Mouse (Mus musculus) heart, embryonic 16.5 days (tissue): ENCODE measurements around the gene Mill2. TPM values are rescaled to one million over a fixed set of nuclear protein-coding genes. Genes with fewer than 3 reads are reported as not detected.

Experiments
- ATAC-seq: fragments of 200-750 bp; cut with Nextera tagmentation; replicated peaks from 2 replicates; pipeline ENCODE4 v1.8.0; 2017; ENCODE audit warnings: moderate number of reproducible peaks; ENCODE audit not compliant: insufficient read depth, low FRiP score; ENCODE audit errors: extremely low read depth
- H3K27ac ChIP-seq: fragments of 300-500 bp; sonication (generic); 2 replicates; pipeline ENCODE4 v1.5.1; 2014; ENCODE audit warnings: mild to moderate bottlenecking, low read length, control low read depth, moderate library complexity
- H3K27me3 ChIP-seq: fragments of 300-500 bp; sonication (generic); 2 replicates; pipeline ENCODE4 v1.6.1; 2014; ENCODE audit warnings: low read length, mixed read lengths; ENCODE audit not compliant: control insufficient read depth, insufficient read depth
- H3K36me3 ChIP-seq: fragments of 300-500 bp; sonication (generic); 2 replicates; pipeline ENCODE4 v1.6.1; 2014; ENCODE audit not compliant: control insufficient read depth, insufficient read depth
- H3K4me1 ChIP-seq: fragments of 300-500 bp; sonication (generic); 2 replicates; pipeline ENCODE4 v1.6.1; 2014; ENCODE audit warnings: low read length, mixed read lengths; ENCODE audit not compliant: control insufficient read depth, insufficient read depth
- H3K4me2 ChIP-seq: fragments of 300-500 bp; sonication (generic); 2 replicates; pipeline ENCODE4 v1.6.1; 2014; ENCODE audit warnings: low read depth, mild to moderate bottlenecking, control low read depth, low read length
- H3K4me3 ChIP-seq: fragments of 300-500 bp; sonication (generic); 2 replicates; pipeline ENCODE4 v1.5.1; 2014; ENCODE audit warnings: mild to moderate bottlenecking, control low read depth, low read length
- H3K9ac ChIP-seq: fragments of 300-500 bp; sonication (generic); 2 replicates; pipeline ENCODE4 v1.6.1; 2014; ENCODE audit warnings: low read length, control low read depth
- H3K9me3 ChIP-seq: fragments of 300-500 bp; sonication (generic); replicated peaks from 2 replicates; pipeline ENCODE4 v1.6.1; 2016; ENCODE audit warnings: low read length; ENCODE audit not compliant: control insufficient read depth
- WGBS: fragments of 180-500 bp; shearing (Covaris S2); extraction: QIAGEN DNeasy Blood & Tissue Kit; methylation state at CpG from one replicate; pipeline ENCODE4 v1.1.7; 2014; 5-methylcytosine and 5-hydroxymethylcytosine counted together
- polyA plus RNA-seq: library from polyadenylated mRNA; unstranded; fragments of >200 nt; fragmentation: Nextera tagmentation; extraction: Ambion mirVana; gene quantifications from 2 replicates; pipeline ENCODE4 v1.2.1, GENCODE M21; 2015

Gene Mill2
- polyA plus RNA-seq, 1 experiment from 2014 or later: 0.50 TPM

GRCm38 (mm10) chr7:18909797-18910196 lies 70.0 kb downstream of the Mill2 start:
- Histone ChIP-seq H3K4me2 (peak overlapping the region; percentile 86), H3K27ac (no peak overlapping the region), H3K36me3 (peaks cover 3% of the 10 kb centered on the region; the same call in 1 of the 2 replicates), H3K9me3 (no peaks in the 10 kb centered on the region), H3K4me3 (peak overlapping the region; percentile 68), H3K27me3 (no peaks in the 10 kb centered on the region), H3K4me1 (peaks cover 16% of the 10 kb centered on the region), H3K9ac (peak overlapping the region; percentile 77)
- WGBS: 5% methylated on average over 17 of the region's 17 CpGs
- ATAC-seq: peak; percentile 7

- ATAC-seq: peak; percentile 99
- no peak within 1 kb of the TSS for H3K27ac ChIP-seq
- H3K9me3 ChIP-seq: no peaks in the 10 kb centered on the region
- peak within 1 kb of the TSS; percentile 77 for H3K9ac ChIP-seq
- under 1% methylated on average over 33 of the region's 33 CpGs for WGBS
- peaks cover 3% of the 10 kb centered on the region; the same call in 1 of the 2 replicates for H3K36me3 ChIP-seq
- peak within 1 kb of the TSS; percentile 86 for H3K4me2 ChIP-seq
- H3K4me1 ChIP-seq: peaks cover 16% of the 10 kb centered on the region
- peak within 1 kb of the TSS; percentile 68 for H3K4me3 ChIP-seq
- no peaks in the 10 kb centered on the region for H3K27me3 ChIP-seq
These were observed 70.6 kb downstream of the Mill2 start, which contains the start of gene Ccdc61 for GRCm38 (mm10) chr7:18910241-18910831. Gene Ccdc61, minus strand, starts transcription at chr7:18910415.

Other genes starting within 250 kb of the Mill2 start
- gene Psg23, start 223.5 kb upstream of the Mill2 start, polyA plus RNA-seq: not detected in 2 replicates
- not detected in 2 replicates for gene Psg21, start 183.2 kb upstream of the Mill2 start, polyA plus RNA-seq
- gene Psg20, start 153.8 kb upstream of the Mill2 start, polyA plus RNA-seq: not detected in 2 replicates
- not detected in 2 replicates for gene Psg22, start 121.9 kb upstream of the Mill2 start, polyA plus RNA-seq
- gene Psg19, start 41.4 kb upstream of the Mill2 start, polyA plus RNA-seq: not detected in 2 replicates
- not detected in 2 replicates for gene Psg17, start 18.4 kb upstream of the Mill2 start, polyA plus RNA-seq
- gene Pglyrp1, start 31.4 kb downstream of the Mill2 start, polyA plus RNA-seq: 3.5 and 5.7 TPM in 2 replicates
- gene Ccdc61, start 70.4 kb downstream of the Mill2 start, polyA plus RNA-seq: 21.7 and 23.7 TPM in 2 replicates
- gene Nova2, start 85.9 kb downstream of the Mill2 start, polyA plus RNA-seq: 0.64 and 0.82 TPM in 2 replicates
- gene Nanos2, start 147.4 kb downstream of the Mill2 start, polyA plus RNA-seq: not detected in 2 replicates
- 1.8 and 1.9 TPM in 2 replicates for gene Mypop, start 151.3 kb downstream of the Mill2 start, polyA plus RNA-seq
- gene Irf2bp1, start 164.1 kb downstream of the Mill2 start, polyA plus RNA-seq: 12.5 and 12.7 TPM in 2 replicates
- gene Foxa3, start 183.6 kb downstream of the Mill2 start, polyA plus RNA-seq: 0.17 and 0.37 TPM in 2 replicates
- gene Sympk, start 184.4 kb downstream of the Mill2 start, polyA plus RNA-seq: 25.3 and 25.6 TPM in 2 replicates
- gene Rsph6a, start 214.7 kb downstream of the Mill2 start, polyA plus RNA-seq: not detected in 2 replicates
- 12.6 and 14.1 TPM in 2 replicates for gene Dmwd, start 236.3 kb downstream of the Mill2 start, polyA plus RNA-seq
- 70.7 and 85.5 TPM in 2 replicates for gene Dmpk, start 243.9 kb downstream of the Mill2 start, polyA plus RNA-seq